Mouse (Mus musculus): ENCODE measurements around the gene Hif1an. TPM values are rescaled to one million over a fixed set of nuclear protein-coding genes. Genes with fewer than 3 reads are reported as not detected.

Hif1an gene
- polyA plus RNA-seq, 1 experiment: 31.9 TPM

- no peak overlapping the region for H3K4me2 ChIP-seq (ENCODE audit: low read depth)
- H3K27me3 ChIP-seq (ENCODE audit: control insufficient read depth, insufficient read depth, insufficient read length): peaks cover 84% of the 10 kb centered on the region
- H3K36me3 ChIP-seq (ENCODE audit: control insufficient read depth, insufficient read depth): no peaks in the 10 kb centered on the region
- no peak overlapping the region for H3ac ChIP-seq (ENCODE audit: control insufficient read depth, insufficient read length)
- TF ChIP-seq POLR2AphosphoS2 (IDR thresholded peaks at IDR 0.05; ENCODE audit: insufficient read length, low read depth) (no peak), MAX (IDR thresholded peaks at IDR 0.05; ENCODE audit: low read depth) (no peak), MYOD1 (IDR thresholded peaks at IDR 0.05; ENCODE audit: control insufficient read depth in 1 of 3, insufficient read length in 2 of 3, low read depth in 2 of 3) (no peak), MYOG (IDR thresholded peaks at IDR 0.05; ENCODE audit: control insufficient read depth in 1 of 3, insufficient read depth in 1 of 3, insufficient read length in 2 of 3, low read depth in 2 of 3) (no peak), POLR2A (IDR thresholded peaks at IDR 0.05; ENCODE audit: insufficient read length, low read depth) (no peak), CEBPB (IDR thresholded peaks at IDR 0.05; ENCODE audit: insufficient read depth, poor library complexity, severe bottlenecking) (no peak), REST (IDR thresholded peaks at IDR 0.05; ENCODE audit: insufficient read depth, insufficient read length) (no peak), USF1 (IDR thresholded peaks at IDR 0.05; ENCODE audit: low read depth) (no peak)
- H3K79me2 ChIP-seq (ENCODE audit: control insufficient read depth, insufficient read depth): no peaks in the 10 kb centered on the region
- H3K4me3 ChIP-seq: no peak overlapping the region
Observed at GRCm38 (mm10) chr19:44515769-44516168, 46.9 kb upstream of the Hif1an start.

GRCm38 (mm10) chr19:44517996-44518768 lies 44.5 kb upstream of the Hif1an start:
- TF ChIP-seq POLR2AphosphoS2 (IDR thresholded peaks at IDR 0.05; ENCODE audit: insufficient read length, low read depth) (no peak), POLR2A (IDR thresholded peaks at IDR 0.05; ENCODE audit: insufficient read length, low read depth) (no peak), USF1 (IDR thresholded peaks at IDR 0.05; ENCODE audit: low read depth) (no peak), TCF12 (IDR thresholded peaks at IDR 0.05; ENCODE audit: insufficient read depth, poor library complexity, severe bottlenecking) (no peak), E2F4 (IDR thresholded peaks at IDR 0.05; ENCODE audit: insufficient read depth) (no peak), MAX (IDR thresholded peaks at IDR 0.05; ENCODE audit: low read depth) (no peak), TCF3 (IDR thresholded peaks at IDR 0.05; ENCODE audit: insufficient read length, low read depth) (no peak), MYOG (IDR thresholded peaks at IDR 0.05; ENCODE audit: control insufficient read depth in 1 of 3, insufficient read depth in 1 of 3, insufficient read length in 2 of 3, low read depth in 2 of 3) (no peak), REST (IDR thresholded peaks at IDR 0.05; ENCODE audit: insufficient read depth, insufficient read length) (no peak)
- no peak overlapping the region for H3K4me3 ChIP-seq
- H3K27me3 ChIP-seq (ENCODE audit: control insufficient read depth, insufficient read depth, insufficient read length): peaks cover 65% of the 10 kb centered on the region
- no peak overlapping the region for H3ac ChIP-seq (ENCODE audit: control insufficient read depth, insufficient read length)
- H3K36me3 ChIP-seq (ENCODE audit: control insufficient read depth, insufficient read depth): no peaks in the 10 kb centered on the region
- no peaks in the 10 kb centered on the region for H3K79me2 ChIP-seq (ENCODE audit: control insufficient read depth, insufficient read depth)
- H3K4me2 ChIP-seq (ENCODE audit: low read depth): no peak overlapping the region

DNA sequence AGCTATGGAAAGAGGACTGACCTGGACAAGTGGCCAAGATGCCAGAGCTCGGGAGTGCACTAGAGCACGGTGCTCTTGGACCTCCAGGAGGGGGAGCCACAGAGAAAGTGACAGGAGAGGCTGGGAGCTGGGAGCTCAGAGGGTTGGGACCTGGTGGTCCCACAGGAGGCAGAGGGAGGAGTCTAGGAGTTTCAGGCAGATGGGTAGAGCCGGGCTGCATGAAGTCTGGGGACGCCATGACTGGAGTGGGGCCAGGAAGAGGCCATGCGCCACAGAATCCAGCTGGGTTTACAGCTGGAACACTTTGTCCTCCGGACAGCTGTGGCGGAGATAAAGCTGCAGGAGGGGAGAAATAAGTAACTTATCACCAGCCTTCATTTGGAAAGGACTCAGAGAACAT lies 43.5 kb upstream of the Hif1an start:
- peaks cover 65% of the 10 kb centered on the region for H3K27me3 ChIP-seq (ENCODE audit: control insufficient read depth, insufficient read depth, insufficient read length)
- no peak for TF ChIP-seq MAX (IDR thresholded peaks at IDR 0.05; ENCODE audit: low read depth)
- no peak for TF ChIP-seq TCF3 (IDR thresholded peaks at IDR 0.05; ENCODE audit: insufficient read length, low read depth)
- TF ChIP-seq E2F4 (IDR thresholded peaks at IDR 0.05; ENCODE audit: insufficient read depth): no peak
- no peak for TF ChIP-seq SRF (IDR thresholded peaks at IDR 0.05; ENCODE audit: control insufficient read depth, insufficient read length, low read depth)
- TF ChIP-seq MYOD1 (IDR thresholded peaks at IDR 0.05; ENCODE audit: control insufficient read depth in 1 of 3, insufficient read length in 2 of 3, low read depth in 2 of 3): no peak
- no peak for TF ChIP-seq POLR2A (IDR thresholded peaks at IDR 0.05; ENCODE audit: insufficient read length, low read depth)
- TF ChIP-seq CEBPB (IDR thresholded peaks at IDR 0.05; ENCODE audit: insufficient read depth, poor library complexity, severe bottlenecking): no peak
- no peak for TF ChIP-seq TCF12 (IDR thresholded peaks at IDR 0.05; ENCODE audit: insufficient read depth, poor library complexity, severe bottlenecking)
- TF ChIP-seq MYOG (IDR thresholded peaks at IDR 0.05; ENCODE audit: control insufficient read depth in 1 of 3, insufficient read depth in 1 of 3, insufficient read length in 2 of 3, low read depth in 2 of 3): no peak
- no peak for TF ChIP-seq POLR2AphosphoS2 (IDR thresholded peaks at IDR 0.05; ENCODE audit: insufficient read length, low read depth)
- no peak for TF ChIP-seq USF1 (IDR thresholded peaks at IDR 0.05; ENCODE audit: low read depth)
- TF ChIP-seq REST (IDR thresholded peaks at IDR 0.05; ENCODE audit: insufficient read depth, insufficient read length): no peak

GRCm38 (mm10) chr19:44525551-44526205 lies 37.0 kb upstream of the Hif1an start:
- no peak overlapping the region for H3ac ChIP-seq (ENCODE audit: control insufficient read depth, insufficient read length)
- no peaks in the 10 kb centered on the region for H3K36me3 ChIP-seq (ENCODE audit: control insufficient read depth, insufficient read depth)
- H3K27me3 ChIP-seq (ENCODE audit: control insufficient read depth, insufficient read depth, insufficient read length): peaks cover 66% of the 10 kb centered on the region
- H3K4me3 ChIP-seq: no peak overlapping the region
- no peak overlapping the region for H3K4me2 ChIP-seq (ENCODE audit: low read depth)
- no peaks in the 10 kb centered on the region for H3K79me2 ChIP-seq (ENCODE audit: control insufficient read depth, insufficient read depth)
- no peak for TF ChIP-seq REST (IDR thresholded peaks at IDR 0.05; ENCODE audit: insufficient read depth, insufficient read length)
- TF ChIP-seq MYOG (IDR thresholded peaks at IDR 0.05; ENCODE audit: control insufficient read depth in 1 of 3, insufficient read depth in 1 of 3, insufficient read length in 2 of 3, low read depth in 2 of 3): no peak
- no peak for TF ChIP-seq POLR2AphosphoS2 (IDR thresholded peaks at IDR 0.05; ENCODE audit: insufficient read length, low read depth)
- no peak for TF ChIP-seq CEBPB (IDR thresholded peaks at IDR 0.05; ENCODE audit: insufficient read depth, poor library complexity, severe bottlenecking)
- TF ChIP-seq USF1 (IDR thresholded peaks at IDR 0.05; ENCODE audit: low read depth): no peak
- no peak for TF ChIP-seq MAX (IDR thresholded peaks at IDR 0.05; ENCODE audit: low read depth)
- TF ChIP-seq E2F4 (IDR thresholded peaks at IDR 0.05; ENCODE audit: insufficient read depth): no peak

More for the DNA sequence above, 43.5 kb upstream of the Hif1an start:
- H3K36me3 ChIP-seq (ENCODE audit: control insufficient read depth, insufficient read depth): no peaks in the 10 kb centered on the region
- H3K79me2 ChIP-seq (ENCODE audit: control insufficient read depth, insufficient read depth): no peaks in the 10 kb centered on the region
- H3K4me3 ChIP-seq: no peak overlapping the region
- H3ac ChIP-seq (ENCODE audit: control insufficient read depth, insufficient read length): no peak overlapping the region
- no peak overlapping the region for H3K4me2 ChIP-seq (ENCODE audit: low read depth)

All from myocyte (in vitro differentiated cells).